Mouse (Mus musculus) subcutaneous adipose tissue, adult 2 months (tissue): ENCODE results near the gene Fbxw2. TPM values are rescaled to one million over a fixed set of nuclear protein-coding genes. Genes with fewer than 3 reads are reported as not detected.

Experiments
- polyA plus RNA-seq: library from polyadenylated mRNA; depleted of rRNA; stranded (reverse); fragments of >200 nt; gene quantifications from 2 replicates; pipeline ENCODE4 v1.2.3, GENCODE M21; 2012; ENCODE audit warnings: low replicate concordance; rRNA removed

Fbxw2 gene
- 66.0 and 74.3 TPM in 2 replicates for polyA plus RNA-seq

GRCm38 (mm10) chr2:34825827-34826459, at the start of gene Fbxw2:
Fbxw2 (minus strand) TSS chr2:34826311.

GRCm38 (mm10) chr2:34874816-34875345, 48.8 kb upstream of the Fbxw2 start, which contains the start of gene Psmd5:
Psmd5 (minus strand) TSS chr2:34874968.

GRCm38 (mm10) chr2:34874271-34874670, 48.2 kb upstream of the Fbxw2 start, which contains the start of gene Cutal:
Cutal (plus strand) TSS chr2:34874396.

GRCm38 (mm10) chr2:34832766-34833457, 6.8 kb upstream of the Fbxw2 start, which contains the start of gene Gm34653:
Gm34653 (plus strand) TSS chr2:34833007.

GRCm38 (mm10) chr2:34799357-34800256, 26.5 kb downstream of the Fbxw2 start, which contains the start of gene Rabepk:
Rabepk (minus strand) TSS chr2:34799912.

GRCm38 (mm10) chr2:34771368-34772226, 54.5 kb downstream of the Fbxw2 start, which contains the start of gene Hspa5:
Hspa5 (plus strand) TSS chr2:34771970.

GRCm38 (mm10) chr2:34754551-34755358, 71.4 kb downstream of the Fbxw2 start, which contains the start of gene Gapvd1:
Gapvd1 (minus strand) TSS chr2:34755232.

Other genes starting within 250 kb of the Fbxw2 start
- 17.1 and 24.7 TPM in 2 replicates for gene Gapvd1, start 71.1 kb downstream of the Fbxw2 start, polyA plus RNA-seq
- 217 and 588 TPM in 2 replicates for gene Hspa5, start 54.3 kb downstream of the Fbxw2 start, polyA plus RNA-seq
- 42.5 and 49.8 TPM in 2 replicates for gene Rabepk, start 26.4 kb downstream of the Fbxw2 start, polyA plus RNA-seq
- gene Gm34653, start 6.7 kb upstream of the Fbxw2 start, polyA plus RNA-seq = not detected in 2 replicates
- gene Cutal, start 48.1 kb upstream of the Fbxw2 start, polyA plus RNA-seq = 2.5 and 5.7 TPM in 2 replicates
- gene Psmd5, start 48.7 kb upstream of the Fbxw2 start, polyA plus RNA-seq = 16.3 and 22.1 TPM in 2 replicates
- 1.7 and 3.5 TPM in 2 replicates for gene Phf19, start 87.7 kb upstream of the Fbxw2 start, polyA plus RNA-seq
- 10.3 and 11.0 TPM in 2 replicates for gene Traf1, start 135.5 kb upstream of the Fbxw2 start, polyA plus RNA-seq
- 0.13 and 0.43 TPM in 2 replicates for gene Hc, start 235.1 kb upstream of the Fbxw2 start, polyA plus RNA-seq